Mouse (Mus musculus) thymus, adult 2 months (tissue): ENCODE data around the gene Macrod2.

ENCODE experiments used
- CTCF ChIP-seq: fragments of 200-500 bp; IDR thresholded peaks from 2 replicates; pipeline ENCODE4 v1.5.1; 2012; ENCODE audit warnings: mild to moderate bottlenecking, control low read depth, low read length, moderate library complexity, borderline replicate concordance; ENCODE audit not compliant: control insufficient read depth, poor library complexity, insufficient read depth; ENCODE audit errors: extremely low read depth
- POLR2A ChIP-seq: fragments of 200-500 bp; IDR thresholded peaks from 2 replicates; pipeline ENCODE4 v1.6.1; 2012; ENCODE audit warnings: mild to moderate bottlenecking, low read length, control low read depth, moderate library complexity; ENCODE audit not compliant: control insufficient read depth, poor library complexity, insufficient read depth; ENCODE audit errors: extremely low read depth

- TF ChIP-seq POLR2A, result no peak
- TF ChIP-seq CTCF, result no peak
These were observed 275.3 kb downstream of the Macrod2 start for GRCm38 (mm10) chr2:140670457-140670856.
